Mouse (Mus musculus): ENCODE results near the gene Sf3b1. TPM values are rescaled to one million over a fixed set of nuclear protein-coding genes. Genes with fewer than 3 reads are reported as not detected.
"Not testable (repeated sequence)": the region's sequence is repeated elsewhere in the genome, so short reads cannot be mapped to it uniquely, and the experiment has no call there.

Sf3b1 gene
- polyA plus RNA-seq, 1 experiment from 2014 or later: 251 TPM

DNA sequence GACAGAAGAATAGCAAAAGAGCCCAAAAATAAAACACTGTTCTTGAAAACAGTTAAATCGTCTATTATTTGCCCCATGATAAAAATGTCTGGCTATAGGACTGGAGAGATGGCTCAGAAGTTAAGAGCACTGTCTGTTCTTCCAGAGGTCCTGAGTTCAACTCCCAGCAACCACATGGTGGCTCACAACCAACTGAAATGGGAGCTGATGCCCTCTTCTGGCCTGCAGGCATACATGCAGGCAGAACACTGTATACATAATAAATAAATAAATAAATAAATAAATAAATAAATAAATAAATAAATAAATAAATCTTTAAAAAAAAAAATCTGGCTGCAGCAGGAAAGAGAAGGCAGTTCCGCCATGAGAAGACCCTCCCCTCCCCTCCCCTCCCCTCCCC, 19.0 kb downstream of the Sf3b1 start:
- 95% methylated on average over 2 of the region's 2 CpGs for WGBS
- not testable (repeated sequence) for H3K9me3 ChIP-seq (ENCODE audit: control insufficient read depth, low read length); H3K4me3 ChIP-seq (ENCODE audit: low read length); H3K4me1 ChIP-seq (ENCODE audit: control insufficient read depth, insufficient read depth, low read depth, low read length); H3K27me3 ChIP-seq (replicated peaks; ENCODE audit: control insufficient read depth, insufficient read depth, low read length); ATAC-seq; H3K4me2 ChIP-seq (ENCODE audit: low read length); H3K9ac ChIP-seq (ENCODE audit: low read depth, low read length); H3K27ac ChIP-seq (ENCODE audit: low read depth, low read length)
- H3K36me3 ChIP-seq (ENCODE audit: control insufficient read depth, insufficient read depth, low read length): peaks cover 37% of the 10 kb centered on the region

DNA sequence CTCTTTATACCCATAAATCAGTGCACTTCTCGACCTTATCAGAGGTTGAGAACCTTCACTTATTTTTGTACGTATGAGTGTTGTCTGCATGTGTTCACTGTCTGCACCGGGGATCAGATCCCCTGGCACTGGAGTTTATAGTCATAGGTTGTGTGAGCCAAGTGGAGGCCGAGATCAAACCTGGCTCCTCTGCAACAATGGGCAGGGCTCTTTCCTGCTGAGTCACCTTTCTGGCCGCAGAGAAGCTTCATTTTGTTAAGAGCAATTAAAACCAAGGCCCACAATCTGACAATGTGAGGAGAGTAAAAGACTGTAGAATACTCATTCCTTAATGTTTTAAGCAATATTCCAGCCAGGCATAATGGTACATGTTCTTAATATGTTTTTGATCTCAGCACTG, 33.7 kb downstream of the Sf3b1 start:
- WGBS: 88% methylated on average over 5 of the region's 5 CpGs
- no peaks in the 10 kb centered on the region for H3K27me3 ChIP-seq (replicated peaks; ENCODE audit: control insufficient read depth, insufficient read depth, low read length)

DNA sequence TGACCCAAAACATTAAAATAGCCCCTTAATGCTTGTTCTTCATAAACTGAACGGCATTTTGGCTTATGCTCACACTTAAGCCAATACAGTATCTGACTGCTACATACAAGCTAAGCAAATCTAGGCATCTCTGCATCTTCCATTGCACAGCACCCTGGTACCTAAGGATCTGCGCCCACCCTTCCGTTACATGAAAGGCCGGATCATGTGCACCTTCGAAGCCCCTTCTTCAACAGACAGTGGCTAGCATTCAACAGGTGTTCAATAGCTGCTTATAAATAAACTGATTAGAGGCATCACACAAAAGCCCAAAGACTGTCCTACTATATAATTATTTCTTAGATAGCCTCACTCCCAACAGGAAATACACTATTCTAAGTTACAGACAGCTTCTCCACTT, 41.0 kb downstream of the Sf3b1 start:
- H3K9me3 ChIP-seq (ENCODE audit: control insufficient read depth, low read length): no peaks in the 10 kb centered on the region
- WGBS: 95% methylated on average over 5 of the region's 5 CpGs

More for the DNA sequence above, 33.7 kb downstream of the Sf3b1 start:
- Histone ChIP-seq H3K4me3 (ENCODE audit: low read length) (no peak overlapping the region), H3K36me3 (ENCODE audit: control insufficient read depth, insufficient read depth, low read length) (peaks cover 50% of the 10 kb centered on the region), H3K4me2 (ENCODE audit: low read length) (no peak overlapping the region), H3K9me3 (ENCODE audit: control insufficient read depth, low read length) (no peaks in the 10 kb centered on the region), H3K4me1 (ENCODE audit: control insufficient read depth, insufficient read depth, low read depth, low read length) (no peaks in the 10 kb centered on the region), H3K27ac (ENCODE audit: low read depth, low read length) (no peak overlapping the region), H3K9ac (ENCODE audit: low read depth, low read length) (no peak overlapping the region)
- no peak for ATAC-seq

DNA sequence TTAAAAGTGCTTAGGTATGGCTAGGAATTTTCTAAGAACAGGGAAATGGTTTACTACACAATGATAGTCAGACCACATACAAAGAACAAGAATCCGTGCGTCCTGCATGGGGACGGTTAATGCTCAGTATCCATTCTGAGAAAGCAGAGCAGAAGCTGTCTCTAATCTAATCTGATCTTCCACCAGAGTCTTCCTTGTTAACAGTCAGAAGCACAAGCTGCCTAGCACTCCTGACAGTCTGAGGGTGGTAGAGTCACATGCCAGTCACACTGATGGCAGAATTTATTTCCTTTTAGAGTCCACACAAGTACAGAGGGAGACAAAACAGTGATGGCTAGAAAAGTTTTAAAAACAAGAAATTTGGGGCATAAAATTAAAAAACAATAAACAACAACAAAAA, 41.5 kb downstream of the Sf3b1 start:
- ATAC-seq: no peak
- Histone ChIP-seq H3K36me3 (ENCODE audit: control insufficient read depth, insufficient read depth, low read length) (peaks cover 27% of the 10 kb centered on the region), H3K4me2 (ENCODE audit: low read length) (no peak overlapping the region), H3K27me3 (replicated peaks; ENCODE audit: control insufficient read depth, insufficient read depth, low read length) (no peaks in the 10 kb centered on the region), H3K4me3 (ENCODE audit: low read length) (no peak overlapping the region), H3K9me3 (ENCODE audit: control insufficient read depth, low read length) (no peaks in the 10 kb centered on the region), H3K9ac (ENCODE audit: low read depth, low read length) (no peak overlapping the region), H3K4me1 (ENCODE audit: control insufficient read depth, insufficient read depth, low read depth, low read length) (no peaks in the 10 kb centered on the region), H3K27ac (ENCODE audit: low read depth, low read length) (no peak overlapping the region)
- 96% methylated on average over 3 of the region's 3 CpGs for WGBS

More for the DNA sequence above, 41.0 kb downstream of the Sf3b1 start:
- Histone ChIP-seq H3K27me3 (replicated peaks; ENCODE audit: control insufficient read depth, insufficient read depth, low read length) (no peaks in the 10 kb centered on the region), H3K27ac (ENCODE audit: low read depth, low read length) (no peak overlapping the region), H3K4me2 (ENCODE audit: low read length) (no peak overlapping the region), H3K4me1 (ENCODE audit: control insufficient read depth, insufficient read depth, low read depth, low read length) (no peaks in the 10 kb centered on the region), H3K4me3 (ENCODE audit: low read length) (no peak overlapping the region), H3K36me3 (ENCODE audit: control insufficient read depth, insufficient read depth, low read length) (peaks cover 27% of the 10 kb centered on the region), H3K9ac (ENCODE audit: low read depth, low read length) (no peak overlapping the region)
- ATAC-seq: no peak

DNA sequence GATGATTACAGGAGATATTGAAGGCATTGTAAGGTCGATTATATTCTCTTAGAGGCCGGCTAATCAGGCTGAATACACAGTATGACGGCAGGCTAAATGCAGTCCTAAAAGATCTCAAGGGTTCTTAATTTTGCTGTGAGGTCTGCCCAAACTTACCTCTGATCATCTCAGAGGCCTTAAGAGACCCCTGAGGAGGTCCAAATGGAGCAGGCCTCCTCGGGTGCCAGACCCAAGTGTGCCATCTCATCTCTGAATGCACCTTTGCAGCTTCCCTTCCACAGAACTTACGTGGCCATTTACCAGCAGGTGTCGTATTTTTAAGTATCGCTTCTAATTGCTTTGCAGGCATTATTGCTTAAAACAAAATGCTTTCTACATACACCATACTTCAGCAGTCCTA, 43.1 kb downstream of the Sf3b1 start:
- H3K27ac ChIP-seq (ENCODE audit: low read depth, low read length): no peak overlapping the region
- H3K27me3 ChIP-seq (replicated peaks; ENCODE audit: control insufficient read depth, insufficient read depth, low read length): no peaks in the 10 kb centered on the region
- no peak overlapping the region for H3K4me2 ChIP-seq (ENCODE audit: low read length)
- H3K9ac ChIP-seq (ENCODE audit: low read depth, low read length): no peak overlapping the region
- H3K36me3 ChIP-seq (ENCODE audit: control insufficient read depth, insufficient read depth, low read length): peaks cover 15% of the 10 kb centered on the region
- H3K4me3 ChIP-seq (ENCODE audit: low read length): no peak overlapping the region
- ATAC-seq: no peak
- H3K9me3 ChIP-seq (ENCODE audit: control insufficient read depth, low read length): no peaks in the 10 kb centered on the region
- H3K4me1 ChIP-seq (ENCODE audit: control insufficient read depth, insufficient read depth, low read depth, low read length): no peaks in the 10 kb centered on the region
- 90% methylated on average over 7 of the region's 7 CpGs for WGBS

DNA sequence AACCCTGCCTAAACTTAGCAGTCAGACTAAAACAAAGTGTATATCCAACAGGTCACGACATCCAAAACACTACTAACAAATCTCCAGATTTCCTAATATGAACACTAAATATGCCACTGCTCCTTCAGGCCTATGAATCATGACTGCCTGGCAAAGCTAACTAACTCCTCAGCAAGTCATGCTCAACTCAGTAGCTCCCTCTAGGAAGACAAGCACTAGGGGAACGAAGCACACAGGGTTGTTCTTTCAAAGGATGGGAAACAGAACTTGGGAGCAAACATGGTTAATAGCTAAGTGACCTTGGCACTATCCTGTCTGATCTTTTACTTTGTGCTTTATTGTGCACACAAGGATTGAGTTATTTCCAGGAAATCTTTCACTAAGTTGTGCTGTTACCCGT, 43.9 kb downstream of the Sf3b1 start:
- H3K4me1 ChIP-seq (ENCODE audit: control insufficient read depth, insufficient read depth, low read depth, low read length): no peaks in the 10 kb centered on the region
- WGBS: 60% methylated on average over 3 of the region's 3 CpGs
- H3K27me3 ChIP-seq (replicated peaks; ENCODE audit: control insufficient read depth, insufficient read depth, low read length): no peaks in the 10 kb centered on the region
- H3K36me3 ChIP-seq (ENCODE audit: control insufficient read depth, insufficient read depth, low read length): peaks cover 12% of the 10 kb centered on the region
- no peak overlapping the region for H3K4me2 ChIP-seq (ENCODE audit: low read length)
- H3K9ac ChIP-seq (ENCODE audit: low read depth, low read length): no peak overlapping the region
- H3K4me3 ChIP-seq (ENCODE audit: low read length): no peak overlapping the region
- H3K27ac ChIP-seq (ENCODE audit: low read depth, low read length): no peak overlapping the region
- ATAC-seq: no peak
- H3K9me3 ChIP-seq (ENCODE audit: control insufficient read depth, low read length): no peaks in the 10 kb centered on the region

DNA sequence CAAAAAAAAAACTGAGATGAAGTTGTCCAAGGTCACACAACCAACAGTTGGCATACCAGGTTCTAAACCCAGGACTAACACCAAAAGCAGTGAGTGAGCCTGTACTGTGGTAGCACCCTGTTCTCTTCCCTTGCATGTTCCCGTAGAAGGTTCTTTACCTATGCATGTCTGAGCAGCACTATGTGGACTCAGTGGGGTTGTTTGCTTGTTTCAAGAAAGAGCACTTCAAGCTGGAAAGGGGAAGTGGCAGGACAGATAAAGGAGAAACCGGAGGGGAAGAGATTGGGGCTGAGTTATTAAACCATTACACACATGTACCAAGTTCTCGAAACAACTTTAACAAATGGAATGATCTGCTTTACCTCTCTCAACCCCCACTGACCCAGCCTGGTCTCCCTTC, 44.6 kb downstream of the Sf3b1 start:
- no peak for ATAC-seq
- no peaks in the 10 kb centered on the region for H3K4me1 ChIP-seq (ENCODE audit: control insufficient read depth, insufficient read depth, low read depth, low read length)
- no peaks in the 10 kb centered on the region for H3K27me3 ChIP-seq (replicated peaks; ENCODE audit: control insufficient read depth, insufficient read depth, low read length)
- H3K27ac ChIP-seq (ENCODE audit: low read depth, low read length): no peak overlapping the region
- no peaks in the 10 kb centered on the region for H3K9me3 ChIP-seq (ENCODE audit: control insufficient read depth, low read length)
- H3K36me3 ChIP-seq (ENCODE audit: control insufficient read depth, insufficient read depth, low read length): peaks cover 9% of the 10 kb centered on the region
- WGBS: 94% methylated on average over 3 of the region's 3 CpGs
- H3K4me3 ChIP-seq (ENCODE audit: low read length): no peak overlapping the region
- H3K9ac ChIP-seq (ENCODE audit: low read depth, low read length): no peak overlapping the region
- no peak overlapping the region for H3K4me2 ChIP-seq (ENCODE audit: low read length)

DNA sequence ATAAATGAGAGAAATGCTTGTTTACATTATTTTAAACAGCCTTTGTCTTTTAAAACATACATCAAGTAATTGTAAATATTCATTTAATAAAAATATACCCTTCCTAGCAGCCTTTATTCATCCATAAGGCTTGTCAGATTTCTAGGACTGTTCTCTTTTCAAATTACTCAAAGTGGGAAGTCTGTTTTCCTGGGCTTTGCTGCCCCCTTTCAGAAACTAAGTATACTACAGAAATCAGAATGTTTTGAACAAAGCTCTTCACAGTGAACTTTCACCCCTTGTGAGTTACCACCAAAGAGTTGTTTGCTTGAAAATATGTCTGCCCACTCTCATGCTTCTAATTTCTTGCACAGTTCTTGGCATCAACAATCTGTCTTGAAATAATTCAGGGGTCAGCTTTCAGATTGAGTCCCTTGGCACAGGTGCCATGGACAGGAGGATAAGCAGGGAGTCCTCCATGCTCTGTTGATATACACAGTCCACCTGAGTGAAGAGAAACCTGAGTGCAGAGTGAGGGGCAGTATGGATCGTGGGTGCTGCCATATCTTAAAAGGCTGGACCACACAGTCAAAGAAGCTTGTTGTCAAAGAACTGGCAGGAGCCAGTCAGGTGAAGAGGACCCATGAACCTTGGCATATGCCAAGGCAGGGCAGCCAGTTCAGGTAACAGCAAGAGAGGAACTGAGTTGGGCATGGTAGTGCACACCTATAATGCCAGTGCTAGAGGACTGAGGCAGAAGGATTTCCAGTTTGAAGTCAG, 47.9 kb downstream of the Sf3b1 start:
- Histone ChIP-seq H3K27ac (ENCODE audit: low read depth, low read length) (no peak overlapping the region), H3K9ac (ENCODE audit: low read depth, low read length) (no peak overlapping the region), H3K27me3 (replicated peaks; ENCODE audit: control insufficient read depth, insufficient read depth, low read length) (no peaks in the 10 kb centered on the region), H3K4me3 (ENCODE audit: low read length) (no peak overlapping the region), H3K36me3 (ENCODE audit: control insufficient read depth, insufficient read depth, low read length) (no peaks in the 10 kb centered on the region), H3K4me2 (ENCODE audit: low read length) (no peak overlapping the region), H3K4me1 (ENCODE audit: control insufficient read depth, insufficient read depth, low read depth, low read length) (no peaks in the 10 kb centered on the region), H3K9me3 (ENCODE audit: control insufficient read depth, low read length) (no peaks in the 10 kb centered on the region)
- peak; percentile 61; the same call in 1 of the 2 replicates for ATAC-seq
- WGBS: 76% methylated on average over 1 of the region's 1 CpGs

DNA sequence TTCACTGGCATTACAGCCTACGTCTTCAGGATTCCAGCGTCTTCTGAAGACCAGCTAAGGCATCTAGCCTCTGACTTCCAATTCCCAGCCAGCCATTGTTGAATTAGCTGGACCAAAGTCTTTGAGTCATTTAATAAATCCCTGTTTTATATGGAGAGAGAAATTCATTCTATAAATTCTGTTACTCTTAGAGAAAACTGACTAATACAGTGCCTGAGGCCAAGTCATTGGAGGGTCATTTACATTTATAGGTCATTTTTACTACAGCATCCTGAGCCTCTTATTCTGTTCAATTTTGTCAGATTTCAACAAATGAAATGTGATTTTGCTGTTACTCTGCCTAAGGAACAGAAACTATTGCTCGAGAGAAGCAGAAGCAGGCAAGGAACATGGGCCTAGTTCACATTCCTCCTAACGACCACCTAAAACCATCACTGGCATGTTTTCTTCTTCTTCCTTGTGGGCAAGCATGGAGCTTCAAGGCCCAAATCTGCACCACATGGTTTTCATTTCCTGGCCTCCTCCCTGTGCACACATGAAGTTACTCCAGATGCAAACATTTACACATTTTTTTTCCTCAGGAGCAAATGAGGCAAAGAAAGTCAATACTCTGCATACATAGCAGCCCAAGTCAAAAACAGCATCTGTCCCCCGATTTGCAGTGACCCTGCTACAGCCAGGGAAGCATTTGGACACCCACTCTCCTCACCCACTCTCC, 55.4 kb downstream of the Sf3b1 start:
- H3K9ac ChIP-seq (ENCODE audit: low read depth, low read length): no peak overlapping the region
- no peak overlapping the region for H3K4me2 ChIP-seq (ENCODE audit: low read length)
- WGBS: 87% methylated on average over 5 of the region's 5 CpGs
- H3K36me3 ChIP-seq (ENCODE audit: control insufficient read depth, insufficient read depth, low read length): no peaks in the 10 kb centered on the region
- H3K9me3 ChIP-seq (ENCODE audit: control insufficient read depth, low read length): 0 out of 2 replicates have a peak, but pooled peaks cover 3% of the 10 kb centered on the region
- no peaks in the 10 kb centered on the region for H3K4me1 ChIP-seq (ENCODE audit: control insufficient read depth, insufficient read depth, low read depth, low read length)
- ATAC-seq: no peak
- H3K27me3 ChIP-seq (replicated peaks; ENCODE audit: control insufficient read depth, insufficient read depth, low read length): no peaks in the 10 kb centered on the region
- no peak overlapping the region for H3K4me3 ChIP-seq (ENCODE audit: low read length)
- H3K27ac ChIP-seq (ENCODE audit: low read depth, low read length): no peak overlapping the region
